Mouse (Mus musculus) midbrain, embryonic 15.5 days (tissue): ENCODE measurements around the gene Fntb. TPM values are rescaled to one million over a fixed set of nuclear protein-coding genes. Genes with fewer than 3 reads are reported as not detected.

Experiments used
- ATAC-seq: fragments of 200-750 bp; cut with Nextera tagmentation; replicated peaks from 2 replicates; pipeline ENCODE4 v1.8.0; 2017; ENCODE audit warnings: moderate TSS enrichment
- H3K27ac ChIP-seq: fragments of 300-500 bp; sonication (generic); 2 replicates; pipeline ENCODE4 v1.5.1; 2015; ENCODE audit warnings: mild to moderate bottlenecking, inconsistent platforms
- H3K27me3 ChIP-seq: fragments of 300-500 bp; sonication (generic); replicated peaks from 2 replicates; pipeline ENCODE4 v1.6.1; 2015; ENCODE audit warnings: inconsistent platforms
- H3K36me3 ChIP-seq: fragments of 300-500 bp; sonication (generic); replicated peaks from 2 replicates; pipeline ENCODE4 v1.6.1; 2015; ENCODE audit warnings: inconsistent platforms
- H3K4me1 ChIP-seq: fragments of 300-500 bp; sonication (generic); 2 replicates; pipeline ENCODE4 v1.6.1; 2015; ENCODE audit warnings: inconsistent platforms
- H3K4me2 ChIP-seq: fragments of 300-500 bp; sonication (generic); 2 replicates; pipeline ENCODE4 v1.6.1; 2015; ENCODE audit warnings: inconsistent platforms, mild to moderate bottlenecking, moderate library complexity
- H3K4me3 ChIP-seq: fragments of 300-500 bp; sonication (generic); 2 replicates; pipeline ENCODE4 v1.5.1; 2015; ENCODE audit warnings: mild to moderate bottlenecking, inconsistent platforms
- H3K9ac ChIP-seq: fragments of 300-500 bp; sonication (generic); 2 replicates; pipeline ENCODE4 v1.6.1; 2015; ENCODE audit warnings: mild to moderate bottlenecking, inconsistent platforms
- H3K9me3 ChIP-seq: fragments of 300-500 bp; sonication (generic); 2 replicates; pipeline ENCODE4 v1.6.1; 2016; ENCODE audit warnings: inconsistent platforms
- WGBS: fragments of 180-500 bp; shearing (Covaris S2); methylation state at CpG from one replicate; pipeline ENCODE4 v1.1.7; 2015; ENCODE audit warnings: mixed read lengths; 5-methylcytosine and 5-hydroxymethylcytosine counted together
- polyA plus RNA-seq: library from polyadenylated mRNA; unstranded; fragments of >200 nt; fragmentation: Nextera tagmentation; extraction: Ambion mirVana; gene quantifications from 2 replicates; pipeline ENCODE4 v1.2.1, GENCODE M21; 2015

The Fntb gene
- polyA plus RNA-seq, 1 experiment from 2014 or later = 44.3 TPM

DNA sequence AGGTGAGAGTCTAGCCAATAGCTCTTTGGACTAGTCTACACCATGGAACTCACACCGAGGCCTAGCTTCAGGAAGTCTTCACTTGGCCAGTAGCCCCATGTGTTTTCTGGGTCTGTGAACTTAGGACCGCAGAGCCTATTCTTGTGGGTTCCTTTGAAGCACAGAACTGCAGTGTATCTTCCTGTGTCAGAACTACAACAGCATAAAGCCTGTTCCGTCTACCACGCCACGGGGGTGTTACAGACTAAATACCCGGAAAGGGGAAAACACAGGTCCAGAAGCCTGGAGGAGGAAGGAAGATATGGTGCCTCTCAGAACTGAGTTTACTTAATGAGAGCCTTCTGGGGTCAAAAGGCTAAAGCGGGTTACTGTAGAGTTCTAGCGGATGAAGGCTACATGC lies 157.7 kb downstream of the Fntb start:
- no peak for ATAC-seq
- H3K36me3 ChIP-seq = no peaks in the 10 kb centered on the region
- WGBS = 96% methylated on average over 8 of the region's 8 CpGs

DNA sequence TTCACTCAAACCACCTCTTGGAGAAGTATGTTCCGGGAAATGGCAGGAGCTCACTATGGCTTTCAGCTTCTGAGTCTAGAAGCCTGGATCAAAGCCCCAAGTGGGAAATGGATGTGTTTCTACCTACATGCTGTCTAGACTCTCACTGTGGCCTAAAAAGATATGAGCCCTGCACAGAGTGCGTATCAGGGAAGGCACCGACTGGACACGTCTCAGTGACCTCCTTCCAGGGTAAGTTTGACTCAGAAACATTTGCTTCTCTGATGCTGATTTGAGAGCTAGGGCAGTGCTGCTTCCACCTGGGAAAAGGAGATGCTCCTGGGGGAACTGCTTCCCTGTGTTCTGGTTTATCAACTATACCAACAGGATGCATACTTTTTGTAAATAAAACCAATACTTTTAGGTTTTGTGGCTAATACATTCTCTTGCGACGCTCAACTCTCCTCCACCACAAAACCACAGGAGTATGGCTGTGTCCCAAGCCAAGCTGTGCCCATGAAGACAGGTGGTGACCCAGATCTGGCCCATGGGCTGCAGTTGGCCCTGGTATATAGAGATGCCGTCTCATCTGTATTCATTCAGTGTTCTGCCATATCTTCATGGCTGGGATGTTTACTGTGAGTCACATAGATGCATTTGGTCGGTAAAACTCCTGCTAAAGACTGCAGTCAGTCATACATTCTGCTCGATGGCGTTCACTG lies 159.7 kb downstream of the Fntb start:
- Histone ChIP-seq H3K9me3 (no peaks in the 10 kb centered on the region), H3K4me3 (no peak overlapping the region)
- ATAC-seq = no peak

More for the DNA sequence above, 157.7 kb downstream of the Fntb start:
- H3K9me3 ChIP-seq = no peaks in the 10 kb centered on the region
- H3K4me2 ChIP-seq = no peak overlapping the region
- H3K4me3 ChIP-seq = no peak overlapping the region
- no peaks in the 10 kb centered on the region for H3K4me1 ChIP-seq
- no peak overlapping the region for H3K27ac ChIP-seq
- no peak overlapping the region for H3K9ac ChIP-seq
- H3K27me3 ChIP-seq = no peaks in the 10 kb centered on the region

DNA sequence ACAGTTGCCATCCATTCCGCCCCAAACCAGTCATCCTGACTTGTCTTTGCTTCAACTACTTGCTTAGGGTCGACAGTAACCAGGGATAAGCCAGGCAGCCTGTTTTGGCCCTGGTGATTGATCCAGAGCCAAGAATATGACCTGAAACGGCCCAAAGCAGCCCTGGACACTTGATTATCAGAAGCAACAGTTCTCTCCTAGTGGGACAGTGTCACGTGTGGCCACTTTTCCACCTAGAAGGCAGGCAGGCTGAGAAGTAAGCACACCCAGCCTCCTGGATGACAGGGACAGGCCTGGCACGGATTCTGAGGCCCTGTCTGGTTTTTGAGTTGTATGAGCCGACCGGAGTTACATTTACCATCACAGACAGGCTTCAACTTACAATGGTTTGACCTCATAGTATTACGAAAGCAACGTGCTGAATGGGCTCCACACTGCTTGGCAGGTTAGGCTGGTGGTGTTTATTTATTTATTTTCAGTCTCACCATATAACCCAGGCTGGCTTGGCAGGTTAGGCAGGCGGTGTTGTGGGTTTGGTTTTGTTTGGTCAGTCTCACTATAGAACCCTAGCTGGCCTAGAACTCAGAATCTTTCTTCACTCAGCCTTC lies 161.1 kb downstream of the Fntb start:
- ATAC-seq = no peak
- no peak overlapping the region for H3K4me3 ChIP-seq

More for the DNA sequence above, 159.7 kb downstream of the Fntb start:
- Histone ChIP-seq H3K4me1 (no peaks in the 10 kb centered on the region), H3K27ac (no peak overlapping the region), H3K4me2 (no peak overlapping the region), H3K27me3 (no peaks in the 10 kb centered on the region), H3K9ac (no peak overlapping the region), H3K36me3 (no peaks in the 10 kb centered on the region)
- 91% methylated on average over 10 of the region's 10 CpGs for WGBS

DNA sequence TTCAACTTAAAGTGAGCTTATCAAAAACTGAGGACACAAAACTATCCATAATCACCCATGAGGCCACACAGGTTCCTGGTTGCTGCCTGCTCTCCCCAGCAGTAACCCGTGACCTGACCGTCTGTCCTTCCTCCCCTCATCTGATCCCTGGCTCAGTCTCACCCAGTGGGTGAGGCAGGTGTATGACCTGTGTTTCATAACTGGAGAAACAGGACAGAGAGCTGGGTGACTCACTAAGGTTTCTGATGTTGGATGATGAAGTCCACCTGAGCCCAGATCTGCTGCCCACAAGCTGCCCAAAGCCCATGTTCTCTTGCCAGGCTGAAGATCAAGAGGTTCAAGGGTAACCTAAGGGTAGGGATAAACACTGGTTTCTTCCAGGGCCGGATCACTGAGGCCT lies 161.6 kb downstream of the Fntb start:
- 86% methylated on average over 3 of the region's 3 CpGs for WGBS
- no peak for ATAC-seq

More for the DNA sequence above, 161.1 kb downstream of the Fntb start:
- Histone ChIP-seq H3K27me3 (no peaks in the 10 kb centered on the region), H3K36me3 (no peaks in the 10 kb centered on the region), H3K9ac (no peak overlapping the region), H3K4me1 (no peaks in the 10 kb centered on the region), H3K9me3 (no peaks in the 10 kb centered on the region), H3K4me2 (no peak overlapping the region), H3K27ac (no peak overlapping the region)
- WGBS = 86% methylated on average over 10 of the region's 10 CpGs

DNA sequence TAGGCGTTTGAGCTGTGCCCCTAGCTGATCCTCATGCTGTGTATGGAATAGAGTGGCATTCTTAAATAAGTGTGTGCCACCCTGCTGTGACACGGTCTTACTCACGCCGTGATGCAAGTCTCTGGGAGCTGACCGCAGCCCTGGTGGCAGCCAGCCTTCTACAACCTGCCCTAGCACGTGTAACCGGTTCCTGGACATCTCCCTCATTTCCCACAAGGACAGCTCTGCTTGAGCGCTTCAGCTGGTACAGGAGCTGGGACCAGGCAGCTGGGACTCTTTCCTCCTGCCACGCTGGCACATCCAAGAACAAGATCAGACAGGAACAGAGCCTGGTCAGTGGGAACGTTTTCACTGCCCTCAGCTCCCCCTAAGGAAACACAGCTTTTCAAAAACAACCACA lies 162.2 kb downstream of the Fntb start:
- Histone ChIP-seq H3K9ac (no peak overlapping the region), H3K4me2 (no peak overlapping the region), H3K27ac (no peak overlapping the region), H3K4me3 (no peak overlapping the region), H3K36me3 (no peaks in the 10 kb centered on the region), H3K4me1 (no peaks in the 10 kb centered on the region), H3K9me3 (no peaks in the 10 kb centered on the region), H3K27me3 (no peaks in the 10 kb centered on the region)
- ATAC-seq = no peak
- 58% methylated on average over 10 of the region's 10 CpGs for WGBS

More for the DNA sequence above, 161.6 kb downstream of the Fntb start:
- H3K27ac ChIP-seq = no peak overlapping the region
- no peak overlapping the region for H3K9ac ChIP-seq
- H3K27me3 ChIP-seq = no peaks in the 10 kb centered on the region
- no peak overlapping the region for H3K4me3 ChIP-seq
- H3K4me1 ChIP-seq = no peaks in the 10 kb centered on the region
- H3K9me3 ChIP-seq = no peaks in the 10 kb centered on the region
- H3K4me2 ChIP-seq = no peak overlapping the region
- no peaks in the 10 kb centered on the region for H3K36me3 ChIP-seq

DNA sequence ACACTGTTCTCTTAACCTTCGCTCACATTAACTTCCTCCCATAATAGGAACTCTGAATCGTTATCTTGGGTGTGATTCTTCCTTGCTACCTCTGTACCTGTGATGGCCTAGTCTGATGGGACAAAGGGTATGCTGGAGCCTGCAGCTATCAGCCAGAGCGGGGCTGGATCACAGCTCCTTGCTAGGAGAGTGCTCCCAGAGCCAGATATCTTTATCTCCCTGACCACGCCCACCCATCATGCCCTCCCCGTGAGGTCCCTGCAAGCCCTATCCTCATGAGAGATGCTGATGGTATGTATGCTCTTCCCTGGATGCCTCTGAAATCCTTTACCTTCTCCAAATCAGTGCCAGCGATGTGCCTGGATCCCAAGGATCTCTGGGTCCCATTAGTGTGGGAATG lies 164.8 kb downstream of the Fntb start:
- Histone ChIP-seq H3K4me2 (no peak overlapping the region), H3K4me1 (no peaks in the 10 kb centered on the region), H3K36me3 (no peaks in the 10 kb centered on the region), H3K9me3 (no peaks in the 10 kb centered on the region), H3K27me3 (no peaks in the 10 kb centered on the region), H3K9ac (no peak overlapping the region), H3K4me3 (no peak overlapping the region), H3K27ac (no peak overlapping the region)
- ATAC-seq = no peak
- 72% methylated on average over 6 of the region's 6 CpGs for WGBS

DNA sequence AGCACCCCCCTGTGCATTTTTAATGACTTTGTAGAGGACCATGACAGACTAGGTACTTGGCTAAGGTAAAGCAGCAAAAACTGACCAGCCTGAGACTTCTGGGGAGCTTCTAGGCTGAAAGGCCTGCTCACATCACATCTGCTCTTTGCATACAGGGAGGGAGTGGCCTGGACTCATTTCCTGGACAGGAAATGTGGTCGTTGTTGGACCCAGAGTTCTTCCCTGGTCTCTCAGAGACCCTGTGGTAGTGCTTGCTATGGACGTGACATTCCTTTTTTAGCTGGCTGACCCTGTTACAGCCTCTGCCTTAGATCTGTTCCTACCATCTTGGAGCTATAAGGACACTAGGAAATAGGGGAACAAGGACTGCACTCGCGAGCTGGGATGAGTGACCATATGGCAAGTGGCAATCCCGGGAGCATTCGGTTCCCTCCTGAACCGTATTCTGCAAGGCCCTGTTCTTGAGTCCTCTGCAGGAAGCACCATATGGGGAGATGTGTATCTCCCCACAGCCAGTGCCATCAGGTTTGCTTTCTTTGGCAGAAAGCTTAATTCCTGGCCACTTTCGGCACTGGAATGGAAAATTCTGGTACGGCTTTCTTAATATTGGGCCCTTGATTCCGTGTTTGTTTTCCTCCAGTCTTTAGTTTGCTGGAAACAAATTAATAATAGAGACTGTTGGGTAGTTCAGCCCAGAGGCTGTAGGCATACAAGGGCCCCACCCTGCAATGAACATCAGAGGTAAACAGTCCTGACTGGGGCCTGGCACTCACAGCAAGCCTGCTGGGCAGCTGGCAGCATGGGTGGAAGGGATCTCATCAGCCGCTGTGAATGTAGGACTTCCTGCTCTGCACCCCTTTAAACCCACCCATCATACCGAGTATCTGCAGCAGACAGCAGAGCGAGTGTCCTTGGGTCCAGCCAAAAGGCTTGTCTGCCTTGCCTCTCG lies 166.6 kb downstream of the Fntb start:
- Histone ChIP-seq H3K9me3 (no peaks in the 10 kb centered on the region), H3K4me2 (no peak overlapping the region), H3K27me3 (no peaks in the 10 kb centered on the region), H3K36me3 (peaks cover 8% of the 10 kb centered on the region), H3K9ac (no peak overlapping the region), H3K4me3 (no peak overlapping the region), H3K4me1 (no peaks in the 10 kb centered on the region), H3K27ac (no peak overlapping the region)
- no peak for ATAC-seq
- WGBS = 81% methylated on average over 14 of the region's 14 CpGs

DNA sequence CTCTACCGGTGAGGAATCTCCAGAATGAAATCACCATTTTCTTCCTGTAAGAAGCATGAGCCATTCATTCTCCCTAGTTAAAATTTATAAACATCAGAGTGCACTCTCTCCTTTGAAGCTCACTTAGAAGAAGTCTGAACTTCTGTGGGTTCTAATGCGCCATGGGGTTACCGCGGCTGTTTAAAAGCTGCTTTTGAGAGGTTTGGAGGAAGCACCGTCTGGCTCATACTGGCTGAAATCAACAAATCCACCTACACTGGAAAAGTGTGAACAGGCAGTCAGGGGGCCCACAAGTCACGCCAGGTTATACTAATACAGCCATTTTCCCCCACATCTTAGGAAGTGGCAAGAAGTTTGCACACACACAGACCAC lies 167.3 kb downstream of the Fntb start:
- Histone ChIP-seq H3K27ac (no peak overlapping the region), H3K4me3 (no peak overlapping the region), H3K4me1 (no peaks in the 10 kb centered on the region), H3K27me3 (no peaks in the 10 kb centered on the region), H3K4me2 (no peak overlapping the region), H3K9me3 (no peaks in the 10 kb centered on the region), H3K36me3 (peaks cover 8% of the 10 kb centered on the region), H3K9ac (no peak overlapping the region)
- ATAC-seq = no peak
- 83% methylated on average over 6 of the region's 6 CpGs for WGBS

DNA sequence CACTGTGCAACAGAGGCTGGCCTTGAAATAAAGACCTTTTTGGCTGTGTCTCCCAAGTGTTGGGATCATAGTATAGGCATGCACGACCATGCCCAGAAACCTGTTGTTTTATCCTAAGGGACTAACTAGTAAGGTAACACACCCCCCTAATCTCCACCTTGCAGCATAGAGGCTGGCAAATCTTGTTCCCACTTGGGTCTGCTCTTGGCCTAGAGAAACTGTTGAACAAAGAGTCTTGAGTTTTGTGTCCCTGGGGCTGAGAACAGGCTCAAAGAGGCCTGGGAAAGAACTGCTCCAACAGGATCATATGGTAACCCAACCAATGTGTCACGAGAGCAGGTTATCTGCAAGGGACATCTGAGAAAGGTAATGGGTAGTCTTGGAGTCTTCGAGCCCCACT lies 169.0 kb downstream of the Fntb start:
- ATAC-seq = no peak
- H3K4me3 ChIP-seq = no peak overlapping the region
- no peaks in the 10 kb centered on the region for H3K9me3 ChIP-seq
- no peak overlapping the region for H3K4me2 ChIP-seq
- H3K36me3 ChIP-seq = peaks cover 11% of the 10 kb centered on the region
- H3K27me3 ChIP-seq = no peaks in the 10 kb centered on the region
- H3K27ac ChIP-seq = no peak overlapping the region
- no peak overlapping the region for H3K9ac ChIP-seq
- 96% methylated on average over 3 of the region's 3 CpGs for WGBS
- no peaks in the 10 kb centered on the region for H3K4me1 ChIP-seq

DNA sequence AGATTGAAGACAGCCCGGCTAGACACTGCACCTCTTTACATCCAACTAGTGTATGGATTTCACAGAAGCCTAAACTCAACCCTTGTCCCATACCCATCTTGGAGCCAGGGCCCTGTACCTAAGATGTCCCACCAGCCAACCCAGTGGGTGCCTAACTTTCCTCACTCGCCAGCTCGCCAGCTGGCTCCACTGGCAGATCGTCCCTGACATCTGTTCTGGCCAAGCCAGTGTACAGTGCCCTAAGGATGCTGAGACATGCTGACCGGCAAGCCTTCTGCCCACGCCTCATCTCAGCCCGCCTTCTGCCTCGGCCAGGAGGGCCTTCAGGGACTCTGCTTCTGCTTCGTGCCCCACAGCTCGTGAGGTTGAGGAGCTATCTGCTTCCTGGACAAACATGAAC lies 170.8 kb downstream of the Fntb start:
- Histone ChIP-seq H3K4me1 (no peaks in the 10 kb centered on the region), H3K9me3 (no peaks in the 10 kb centered on the region), H3K27me3 (no peaks in the 10 kb centered on the region), H3K9ac (no peak overlapping the region), H3K4me3 (no peak overlapping the region), H3K27ac (no peak overlapping the region), H3K4me2 (no peak overlapping the region), H3K36me3 (peaks cover 27% of the 10 kb centered on the region)
- no peak for ATAC-seq
- WGBS = 94% methylated on average over 10 of the region's 10 CpGs

DNA sequence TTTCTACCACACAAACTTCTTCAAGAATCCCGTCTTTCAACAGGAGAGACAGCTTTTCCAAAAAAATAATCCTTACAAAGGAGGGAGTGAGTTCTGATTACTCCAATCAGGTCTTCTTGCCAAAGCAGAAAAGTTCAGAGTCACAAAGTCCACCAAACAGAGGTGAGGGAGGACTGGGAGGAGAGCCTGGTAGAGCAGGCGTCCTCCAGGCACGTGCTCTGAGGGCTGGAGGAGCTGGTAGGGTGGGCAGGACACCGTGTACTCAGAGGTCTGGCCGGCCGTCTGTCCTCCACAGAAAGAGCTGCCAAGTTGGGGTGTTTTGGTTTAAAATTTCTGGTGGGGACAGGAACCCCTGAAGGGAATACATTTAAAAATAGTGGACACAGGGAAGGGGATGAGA lies 172.6 kb downstream of the Fntb start:
- no peak for ATAC-seq
- H3K27ac ChIP-seq = no peak overlapping the region
- no peak overlapping the region for H3K4me2 ChIP-seq
- no peaks in the 10 kb centered on the region for H3K4me1 ChIP-seq
- H3K27me3 ChIP-seq = no peaks in the 10 kb centered on the region
- peaks cover 36% of the 10 kb centered on the region for H3K36me3 ChIP-seq
- no peak overlapping the region for H3K9ac ChIP-seq
- H3K4me3 ChIP-seq = no peak overlapping the region
- 89% methylated on average over 6 of the region's 6 CpGs for WGBS
- H3K9me3 ChIP-seq = no peaks in the 10 kb centered on the region

DNA sequence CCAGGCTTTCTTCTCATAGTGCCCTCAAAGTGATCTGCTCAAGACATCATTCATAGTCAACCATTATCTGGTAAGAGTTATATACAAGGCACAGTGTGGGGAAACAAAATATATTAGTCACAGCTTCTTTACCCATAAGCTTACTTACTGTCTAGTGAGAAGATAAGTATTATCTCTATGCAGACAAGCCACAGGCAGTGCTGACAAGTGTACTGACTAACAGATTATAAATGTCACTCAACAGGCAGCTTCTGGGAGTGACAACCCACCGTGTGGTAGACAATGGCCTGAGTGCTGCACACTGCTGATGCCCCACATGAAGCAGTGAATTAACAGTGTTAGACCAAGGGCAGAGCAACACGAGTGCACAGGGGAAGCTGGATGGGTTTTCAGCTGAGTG lies 176.1 kb downstream of the Fntb start:
- H3K27ac ChIP-seq = no peak overlapping the region

More for the DNA sequence above, 176.1 kb downstream of the Fntb start:
- Histone ChIP-seq H3K9ac (no peak overlapping the region), H3K36me3 (peaks cover 58% of the 10 kb centered on the region), H3K4me2 (no peak overlapping the region), H3K4me1 (no peaks in the 10 kb centered on the region), H3K9me3 (no peaks in the 10 kb centered on the region), H3K4me3 (no peak overlapping the region), H3K27me3 (no peaks in the 10 kb centered on the region)
- no peak for ATAC-seq
- WGBS = 64% methylated on average over 2 of the region's 2 CpGs
